Mouse (Mus musculus) hindbrain, embryonic 14.5 days (tissue): ENCODE results near the gene Olfr948. TPM values are rescaled to one million over a fixed set of nuclear protein-coding genes. Genes with fewer than 3 reads are reported as not detected.

Experiments used
- ATAC-seq: fragments of 200-750 bp; cut with Nextera tagmentation; 2 replicates; pipeline ENCODE4 v1.8.0; 2017; ENCODE audit warnings: moderate number of reproducible peaks, mild to moderate bottlenecking, moderate TSS enrichment, moderate library complexity; ENCODE audit not compliant: low FRiP score
- DNase-seq: peaks from one replicate; pipeline ENCODE4 v3.0.0-alpha.2; 2015; ENCODE audit warnings: low spot score
- H3K27ac ChIP-seq: fragments of 300-500 bp; sonication (generic); 2 replicates; pipeline ENCODE4 v1.5.1; 2014; ENCODE audit warnings: mild to moderate bottlenecking, moderate library complexity
- H3K27me3 ChIP-seq: fragments of 300-500 bp; sonication (generic); 2 replicates; pipeline ENCODE4 v1.6.1; 2014; ENCODE audit warnings: mild to moderate bottlenecking, low read length, mixed read lengths; ENCODE audit not compliant: control insufficient read depth, insufficient read depth
- H3K36me3 ChIP-seq: fragments of 300-500 bp; sonication (generic); replicated peaks from 2 replicates; pipeline ENCODE4 v1.6.1; 2014; ENCODE audit not compliant: control insufficient read depth, insufficient read depth
- H3K4me1 ChIP-seq: fragments of 300-500 bp; sonication (generic); replicated peaks from 2 replicates; pipeline ENCODE4 v1.6.1; 2014; ENCODE audit warnings: antibody characterized with exemption, low read length, mixed read lengths; ENCODE audit not compliant: control insufficient read depth, insufficient read depth
- H3K4me2 ChIP-seq: fragments of 300-500 bp; sonication (generic); replicated peaks from 2 replicates; pipeline ENCODE4 v1.6.1; 2014; ENCODE audit warnings: mild to moderate bottlenecking, moderate library complexity
- H3K4me3 ChIP-seq: fragments of 300-500 bp; sonication (generic); replicated peaks from 2 replicates; pipeline ENCODE4 v1.5.1; 2014; ENCODE audit warnings: mild to moderate bottlenecking, low read length
- H3K9ac ChIP-seq: fragments of 300-500 bp; sonication (generic); 2 replicates; pipeline ENCODE4 v1.6.1; 2014
- H3K9me3 ChIP-seq: fragments of 300-500 bp; sonication (generic); 2 replicates; pipeline ENCODE4 v1.6.1; 2016; ENCODE audit warnings: low read length; ENCODE audit not compliant: control insufficient read depth
- WGBS: fragments of 180-500 bp; shearing (Covaris S2); extraction: QIAGEN DNeasy Blood & Tissue Kit; methylation state at CpG from one replicate; pipeline ENCODE4 v1.1.7; 2014; 5-methylcytosine and 5-hydroxymethylcytosine counted together
- polyA plus RNA-seq: library from polyadenylated mRNA; unstranded; fragments of >200 nt; fragmentation: Nextera tagmentation; extraction: Ambion mirVana; gene quantifications from 2 replicates; pipeline ENCODE4 v1.2.1, GENCODE M21; 2014

The Olfr948 gene
- not detected in 2 replicates for polyA plus RNA-seq

DNA sequence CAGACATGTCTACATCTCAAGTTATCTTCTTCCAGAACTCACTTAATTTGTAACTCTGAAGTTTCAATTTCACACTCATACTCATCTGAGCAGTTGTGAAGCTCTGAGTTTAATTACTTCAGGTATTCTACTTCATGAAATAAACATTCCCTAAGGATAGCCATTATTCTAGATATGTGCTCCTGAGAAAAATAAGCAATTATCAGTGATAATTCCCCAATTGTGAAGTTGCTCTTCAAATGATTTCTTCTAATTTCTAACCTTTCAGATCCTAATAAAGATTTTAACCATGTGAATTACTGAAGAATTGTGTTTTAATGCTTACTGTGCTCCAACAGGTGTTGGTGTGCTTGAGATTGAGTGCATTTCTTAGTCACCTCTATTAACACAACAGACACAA is at the start of gene Olfr948:
TSS of gene Olfr948 (minus strand) at position 101 of the 400 bp plus-strand sequence.
- Histone ChIP-seq H3K4me2 (no peak within 1 kb of the TSS), H3K27ac (no peak within 1 kb of the TSS), H3K36me3 (no peaks in the 10 kb centered on the region), H3K9me3 (no peaks in the 10 kb centered on the region), H3K4me1 (no peaks in the 10 kb centered on the region), H3K4me3 (no peak within 1 kb of the TSS), H3K27me3 (no peaks in the 10 kb centered on the region), H3K9ac (no peak within 1 kb of the TSS)
- ATAC-seq (no peak), DNase-seq (no peak)

DNA sequence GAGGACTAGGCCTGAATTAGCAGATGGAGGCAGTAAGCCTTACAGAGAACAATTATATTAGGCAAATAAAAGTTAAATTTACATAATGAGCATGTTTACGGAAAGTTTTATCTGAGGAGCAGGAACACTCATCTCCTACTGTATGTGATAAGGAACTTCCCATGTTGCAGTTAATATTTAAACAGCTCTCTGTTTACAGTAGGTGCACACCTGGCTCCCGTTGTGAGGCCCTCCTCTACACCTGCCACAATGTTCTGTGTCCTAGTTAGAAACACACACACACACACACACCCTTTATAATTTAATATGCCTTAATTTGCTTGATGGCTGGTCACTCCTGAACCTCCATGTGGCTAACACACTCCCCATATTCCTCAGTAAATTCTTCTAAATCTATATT is 38.7 kb downstream of the Olfr948 start:
- H3K9ac ChIP-seq: no peak overlapping the region
- no peak overlapping the region for H3K27ac ChIP-seq
- H3K4me2 ChIP-seq: no peak overlapping the region
- no peaks in the 10 kb centered on the region for H3K27me3 ChIP-seq
- 85% methylated on average over 2 of the region's 2 CpGs for WGBS
- no peaks in the 10 kb centered on the region for H3K4me1 ChIP-seq
- no peaks in the 10 kb centered on the region for H3K36me3 ChIP-seq
- ATAC-seq: no peak
- H3K9me3 ChIP-seq: no peaks in the 10 kb centered on the region
- no peak overlapping the region for H3K4me3 ChIP-seq
- no peak for DNase-seq

DNA sequence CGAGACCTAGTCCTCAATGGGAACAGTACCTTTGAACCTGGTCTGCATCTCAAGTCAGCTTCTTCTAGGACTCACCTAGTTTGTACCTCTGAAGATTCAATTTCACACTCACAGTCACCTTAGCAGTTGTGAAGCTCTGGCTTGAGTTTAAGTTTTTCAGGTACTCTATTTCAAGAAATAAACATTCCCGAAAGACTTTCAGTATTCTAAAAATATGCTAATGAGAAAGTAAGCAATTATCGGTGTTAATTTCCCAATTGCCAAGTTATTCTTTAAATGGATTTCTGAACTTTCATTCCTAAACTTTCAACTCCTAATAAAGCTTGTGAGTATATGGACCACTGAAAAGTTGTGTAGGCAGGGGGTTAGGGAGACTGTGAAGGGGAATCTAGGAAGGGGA is 49.1 kb downstream of the Olfr948 start, which contains the start of gene Olfr945:
TSS of gene Olfr945 (minus strand) at position 101 of the 400 bp plus-strand sequence.
- no peaks in the 10 kb centered on the region for H3K36me3 ChIP-seq
- H3K27me3 ChIP-seq: no peaks in the 10 kb centered on the region
- no peak within 1 kb of the TSS for H3K4me3 ChIP-seq
- H3K4me1 ChIP-seq: no peaks in the 10 kb centered on the region
- no peaks in the 10 kb centered on the region for H3K9me3 ChIP-seq
- H3K9ac ChIP-seq: no peak within 1 kb of the TSS
- no peak within 1 kb of the TSS for H3K27ac ChIP-seq
- WGBS: 96% methylated on average over 3 of the region's 3 CpGs
- no peak within 1 kb of the TSS for H3K4me2 ChIP-seq
- ATAC-seq: no peak
- DNase-seq: no peak

Other genes starting within 250 kb of the Olfr948 start
- not detected in 2 replicates for gene Olfr938, start 247.2 kb downstream of the Olfr948 start, polyA plus RNA-seq
- gene Olfr27, start 197.9 kb downstream of the Olfr948 start, polyA plus RNA-seq: not detected in 2 replicates
- not detected in 2 replicates for gene Olfr943, start 159.7 kb downstream of the Olfr948 start, polyA plus RNA-seq
- gene Olfr944, start 124.1 kb downstream of the Olfr948 start, polyA plus RNA-seq: not detected in 2 replicates
- not detected in 2 replicates for gene Olfr1537, start 76.1 kb downstream of the Olfr948 start, polyA plus RNA-seq
- not detected in 2 replicates for gene Olfr945, start 49.2 kb downstream of the Olfr948 start, polyA plus RNA-seq
- gene Olfr951, start 61.4 kb upstream of the Olfr948 start, polyA plus RNA-seq: not detected in 2 replicates
- not detected in 2 replicates for gene Olfr952, start 101.1 kb upstream of the Olfr948 start, polyA plus RNA-seq
- gene Olfr954, start 130.7 kb upstream of the Olfr948 start, polyA plus RNA-seq: not detected in 2 replicates
- not detected in 2 replicates for gene Olfr955, start 145.9 kb upstream of the Olfr948 start, polyA plus RNA-seq
- gene Olfr44, start 167.9 kb upstream of the Olfr948 start, polyA plus RNA-seq: not detected in 2 replicates
- gene Olfr957, start 189.8 kb upstream of the Olfr948 start, polyA plus RNA-seq: not detected in 2 replicates
- gene Olfr958, start 228.0 kb upstream of the Olfr948 start, polyA plus RNA-seq: not detected in 2 replicates
- gene Olfr959, start 249.5 kb upstream of the Olfr948 start, polyA plus RNA-seq: not detected in 2 replicates